Mouse (Mus musculus) kidney, adult 18-20 months (tissue): ENCODE results near the gene Dram1.

Source experiments
- DNase-seq: peaks from one replicate; pipeline ENCODE4 v3.0.0; 2021

The Dram1 gene

GRCm38 (mm10) chr10:88281699-88282098, 97.2 kb downstream of the Dram1 start:
- DNase-seq, result no peak

- no peak for DNase-seq
These were observed 104.8 kb downstream of the Dram1 start for GRCm38 (mm10) chr10:88274045-88274444.
